Mouse (Mus musculus): ENCODE results near the gene Cic.
A peak's percentile ranks its signal among the peaks of the same experiment; 100 is the strongest.

Gene Cic

DNA sequence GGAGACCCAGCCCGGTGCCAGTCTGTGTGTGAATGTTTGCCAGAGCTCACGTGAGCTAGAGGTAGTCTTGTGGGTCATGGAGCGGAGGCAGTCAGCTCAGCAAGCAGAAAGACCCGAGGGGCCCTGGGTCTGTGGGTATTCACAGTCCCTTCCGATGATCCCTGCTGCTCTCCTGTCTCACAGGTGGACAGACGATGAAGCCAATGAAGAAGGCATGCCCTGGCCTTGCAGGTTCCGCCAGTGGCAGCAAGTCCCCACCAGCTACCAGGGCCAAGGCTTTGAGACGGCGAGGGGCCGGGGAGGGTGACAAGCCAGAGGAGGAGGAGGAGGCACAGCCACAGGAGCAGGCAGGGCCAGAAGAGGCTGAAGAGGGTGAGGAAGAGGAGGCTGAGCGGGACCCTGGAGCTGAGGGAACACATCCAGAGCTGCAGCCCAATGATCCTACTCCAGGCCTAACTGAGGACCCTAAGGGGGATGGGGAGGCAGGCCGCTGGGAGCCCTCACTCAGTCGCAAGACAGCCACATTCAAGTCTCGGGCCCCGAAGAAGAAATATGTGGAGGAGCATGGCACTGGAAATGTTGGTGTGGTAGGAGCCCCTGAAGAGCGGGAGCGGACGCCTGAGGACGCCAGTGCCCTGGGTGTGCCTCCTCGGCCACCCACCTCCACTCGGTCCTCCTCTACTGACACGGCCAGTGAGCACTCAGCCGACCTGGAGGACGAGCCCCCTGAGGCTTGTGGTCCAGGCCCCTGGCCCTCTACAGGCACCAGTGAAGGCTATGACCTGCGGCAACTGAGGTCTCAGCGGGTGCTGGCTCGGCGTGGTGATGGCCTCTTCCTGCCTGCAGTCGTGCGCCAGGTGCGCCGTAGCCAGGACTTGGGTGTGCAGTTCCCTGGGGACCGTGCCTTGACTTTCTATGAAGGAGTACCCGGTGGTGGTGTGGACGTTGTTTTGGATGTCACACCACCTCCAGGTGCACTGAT is 3.4 kb downstream of the Cic start:
- DNase-seq, result no peak

DNA sequence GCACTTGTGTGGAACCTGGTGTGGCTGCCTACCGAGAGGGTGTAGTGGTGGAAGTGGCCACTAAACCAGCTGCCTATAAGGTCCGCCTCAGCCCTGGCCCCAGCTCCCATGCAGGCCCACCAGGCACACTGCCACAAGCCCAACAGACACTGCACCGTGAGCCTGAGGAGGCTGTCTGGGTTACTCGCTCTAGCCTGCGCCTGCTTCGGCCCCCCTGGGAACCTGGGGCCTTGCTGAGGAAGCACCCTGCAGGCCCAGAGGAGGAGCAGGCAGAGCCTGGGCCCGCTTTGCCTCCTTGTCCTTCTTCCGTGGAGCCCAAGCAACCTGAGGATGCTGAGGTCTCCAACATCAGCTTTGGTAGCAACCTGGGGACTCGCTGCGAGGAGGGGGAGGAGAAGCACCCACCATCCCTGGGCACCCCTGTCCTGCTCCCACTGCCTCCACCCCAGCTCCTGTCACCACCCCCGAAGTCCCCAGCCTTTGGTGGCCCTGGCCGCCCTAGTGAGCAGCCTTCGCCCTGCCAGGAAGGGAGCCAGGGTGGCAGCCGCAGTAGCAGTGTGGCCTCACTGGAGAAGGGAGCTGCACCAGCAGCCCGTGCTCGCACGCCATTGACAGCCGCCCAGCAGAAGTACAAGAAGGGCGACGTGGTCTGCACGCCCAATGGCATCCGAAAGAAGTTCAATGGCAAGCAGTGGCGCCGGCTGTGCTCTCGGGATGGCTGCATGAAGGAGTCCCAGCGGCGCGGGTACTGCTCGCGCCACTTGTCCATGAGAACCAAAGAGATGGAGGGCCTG is 4.3 kb downstream of the Cic start:
- no peak for DNase-seq

DNA sequence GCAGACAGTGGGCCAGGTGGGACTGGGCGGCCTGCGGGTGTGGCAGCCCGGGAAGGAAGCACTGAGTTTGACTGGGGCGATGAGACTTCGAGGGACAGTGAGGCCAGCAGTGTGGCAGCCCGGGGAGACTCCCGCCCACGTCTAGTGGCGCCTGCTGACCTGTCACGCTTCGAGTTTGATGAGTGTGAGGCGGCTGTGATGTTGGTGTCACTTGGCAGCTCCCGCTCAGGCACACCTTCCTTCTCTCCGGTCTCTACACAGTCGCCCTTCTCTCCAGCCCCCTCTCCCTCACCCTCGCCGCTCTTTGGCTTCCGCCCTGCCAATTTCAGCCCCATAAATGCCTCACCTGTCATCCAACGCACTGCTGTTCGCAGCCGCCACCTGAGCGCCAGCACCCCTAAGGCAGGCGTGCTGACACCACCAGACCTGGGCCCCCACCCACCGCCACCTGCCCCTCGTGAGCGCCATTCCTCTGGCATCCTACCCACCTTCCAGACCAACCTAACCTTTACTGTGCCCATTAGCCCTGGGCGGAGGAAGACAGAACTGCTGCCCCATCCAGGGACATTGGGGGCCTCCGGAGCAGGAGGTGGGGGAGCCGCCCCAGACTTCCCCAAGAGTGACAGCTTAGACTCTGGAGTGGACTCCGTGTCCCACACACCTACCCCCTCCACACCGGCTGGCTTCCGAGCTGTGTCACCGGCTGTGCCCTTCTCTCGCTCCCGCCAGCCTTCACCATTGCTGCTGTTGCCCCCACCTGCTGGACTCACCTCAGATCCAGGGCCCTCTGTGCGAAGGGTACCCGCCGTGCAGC is 5.1 kb downstream of the Cic start:
- no peak for DNase-seq

- DNase-seq, result no peak
Observed at GRCm38 (mm10) chr7:25273259-25274241, 6.0 kb downstream of the Cic start.

DNA sequence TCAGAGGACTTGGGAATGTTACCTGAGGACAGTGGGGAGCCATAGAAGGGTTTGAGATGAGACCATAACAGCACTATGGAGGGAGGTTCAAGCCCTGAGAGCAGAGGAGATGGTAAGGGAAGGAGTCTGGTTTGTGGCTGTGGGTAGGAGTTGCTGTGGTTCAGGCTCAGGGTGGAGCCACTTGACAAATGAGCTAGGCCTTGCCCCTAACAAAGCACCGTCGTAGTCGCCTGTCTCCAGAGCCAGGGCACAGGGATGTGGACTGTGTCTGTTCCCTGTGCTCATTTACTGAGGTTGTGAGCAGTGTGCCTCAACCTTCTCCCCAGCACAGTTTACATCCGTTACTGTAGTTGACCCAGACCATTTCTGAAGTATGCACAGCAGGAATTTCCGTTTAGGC is 7.1 kb downstream of the Cic start:
- no peak for DNase-seq

- no peak for DNase-seq
Observed at GRCm38 (mm10) chr7:25274996-25275395, 7.5 kb downstream of the Cic start.

DNA sequence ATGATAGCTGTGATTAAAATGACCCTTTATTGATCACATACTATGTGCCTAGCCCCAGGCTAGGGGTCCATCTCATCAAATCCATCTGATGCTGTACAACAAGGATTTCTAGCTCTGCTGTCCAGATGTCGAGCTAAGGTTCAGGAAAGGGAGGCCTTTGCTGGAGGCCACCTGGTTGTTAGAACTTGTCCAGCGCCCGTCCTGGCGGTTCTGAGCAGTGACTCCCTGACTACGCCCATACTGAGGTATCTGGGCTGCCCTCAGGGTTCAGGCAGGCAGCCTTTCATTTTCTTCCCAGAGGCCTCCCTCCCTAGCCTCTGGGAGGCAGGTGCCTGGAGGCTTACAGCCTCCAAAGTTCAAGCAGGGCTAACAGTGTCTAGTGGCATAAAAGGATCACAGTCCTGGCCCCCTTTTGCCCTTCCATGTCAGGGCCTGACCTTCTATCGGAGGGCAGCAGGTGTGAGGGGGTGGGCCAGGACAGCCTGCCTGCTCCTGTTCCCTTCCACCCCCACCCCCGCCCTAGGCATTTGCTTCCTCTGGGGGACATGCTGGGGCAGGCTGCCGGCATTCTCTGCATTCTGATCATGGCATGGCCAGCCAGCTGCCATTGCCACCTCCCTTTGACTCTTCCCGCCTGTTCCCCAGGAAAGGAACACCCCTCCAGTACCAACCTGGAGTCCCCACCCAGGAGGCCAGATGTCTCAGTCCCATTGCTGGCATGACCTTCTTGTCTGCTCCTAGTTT is 8.2 kb downstream of the Cic start:
- DNase-seq, result no peak

DNA sequence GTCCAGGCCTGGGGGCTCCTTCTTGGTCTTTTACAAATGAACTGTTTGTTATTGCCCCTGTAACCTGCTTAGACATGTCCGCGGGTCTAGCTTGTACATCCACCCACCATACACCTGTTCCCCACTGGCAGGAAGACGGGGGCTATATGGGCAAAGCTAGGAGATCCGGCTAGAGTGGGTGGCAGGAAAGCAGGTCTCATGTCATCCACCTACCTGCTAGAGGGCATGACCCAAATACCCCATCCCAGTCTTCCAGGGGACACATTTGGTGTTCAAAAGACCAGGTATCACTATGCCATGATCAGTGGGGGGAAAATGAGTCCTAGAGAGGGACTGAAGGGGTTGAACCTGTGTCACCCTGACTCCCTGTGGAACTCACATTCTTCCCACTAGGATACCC is 9.9 kb downstream of the Cic start:
- no peak for DNase-seq

GRCm38 (mm10) chr7:25277998-25278340 is 10.5 kb downstream of the Cic start:
- DNase-seq, result no peak

DNA sequence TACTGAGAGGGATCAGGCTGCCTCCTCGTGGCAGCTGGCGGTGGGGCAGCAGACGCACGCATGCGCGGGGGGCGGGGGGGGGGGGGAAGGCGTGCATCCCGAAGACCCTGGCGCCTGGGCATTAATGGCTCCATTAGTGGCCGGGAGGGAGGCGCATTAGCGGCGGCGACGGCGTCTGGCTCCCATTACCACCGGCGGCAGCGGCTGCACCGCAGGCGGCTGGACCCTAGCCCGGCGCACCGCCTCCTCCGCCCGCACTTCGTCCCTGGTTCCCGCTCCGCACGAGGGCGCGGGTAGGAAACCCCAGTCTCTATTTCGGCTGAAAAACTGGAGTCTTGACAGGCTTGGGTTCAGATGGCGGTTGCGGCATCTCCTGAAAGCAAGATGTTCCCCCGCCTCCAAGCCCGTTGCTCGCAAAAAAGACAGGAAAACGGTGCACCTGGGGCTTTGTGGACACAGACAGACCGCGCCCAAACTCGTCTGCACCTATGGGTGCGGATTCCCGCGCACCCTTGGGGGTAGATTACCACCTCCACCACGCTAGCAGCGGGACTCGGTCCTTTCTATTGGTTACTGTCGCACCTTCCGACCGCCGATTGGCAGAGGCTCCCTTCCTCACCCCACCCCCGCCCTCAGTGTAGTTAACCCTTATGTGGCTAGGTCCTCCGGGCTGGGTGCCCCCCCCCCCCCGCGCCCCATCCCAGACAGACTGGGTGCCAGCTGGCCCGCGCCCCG is 11.0 kb downstream of the Cic start:
- DNase-seq, result peak; percentile 81 to 86

DNA sequence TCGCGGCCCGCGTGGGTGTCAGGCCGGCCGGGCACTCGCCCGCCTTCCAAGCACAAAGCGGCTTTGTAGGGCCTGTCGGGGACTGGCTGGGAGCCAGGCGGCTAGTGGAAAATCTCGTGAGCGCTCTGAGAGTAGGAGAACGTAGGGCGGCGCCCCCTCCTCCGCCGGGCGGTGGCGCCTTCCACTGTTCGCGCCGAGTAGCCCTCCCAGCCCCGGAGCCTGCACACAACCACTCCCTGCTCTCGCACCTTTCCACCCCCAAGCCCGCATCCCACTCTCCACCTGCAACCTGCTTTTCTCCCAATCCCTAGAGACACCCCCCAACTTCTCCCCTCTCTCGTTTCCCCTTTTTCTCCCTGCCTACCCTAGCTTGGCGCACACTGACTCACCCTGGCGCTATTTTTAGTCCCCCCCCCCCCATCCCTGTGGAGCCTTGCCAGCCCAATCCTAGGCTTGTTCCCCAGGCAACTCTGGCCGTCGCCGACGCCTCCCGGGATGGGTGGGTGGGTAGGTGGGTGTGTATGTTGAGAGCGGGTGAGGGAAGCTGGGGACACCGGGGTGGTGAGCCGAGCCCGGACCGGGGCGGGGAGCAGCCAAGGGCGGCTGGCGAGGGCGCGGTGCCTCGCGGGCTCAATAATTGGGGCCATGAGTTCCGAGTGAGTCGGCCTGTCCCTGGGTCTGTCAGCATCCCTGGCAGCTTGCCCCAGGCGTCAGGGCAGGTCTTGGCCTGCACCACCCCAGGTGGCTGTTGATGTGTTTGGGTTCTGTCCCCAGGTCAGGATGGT is 11.8 kb downstream of the Cic start:
- peak; percentile 86 to 88 for DNase-seq

- DNase-seq, result peak; percentile 57 to 61
Observed at GRCm38 (mm10) chr7:25279861-25280791, 12.6 kb downstream of the Cic start.

DNA sequence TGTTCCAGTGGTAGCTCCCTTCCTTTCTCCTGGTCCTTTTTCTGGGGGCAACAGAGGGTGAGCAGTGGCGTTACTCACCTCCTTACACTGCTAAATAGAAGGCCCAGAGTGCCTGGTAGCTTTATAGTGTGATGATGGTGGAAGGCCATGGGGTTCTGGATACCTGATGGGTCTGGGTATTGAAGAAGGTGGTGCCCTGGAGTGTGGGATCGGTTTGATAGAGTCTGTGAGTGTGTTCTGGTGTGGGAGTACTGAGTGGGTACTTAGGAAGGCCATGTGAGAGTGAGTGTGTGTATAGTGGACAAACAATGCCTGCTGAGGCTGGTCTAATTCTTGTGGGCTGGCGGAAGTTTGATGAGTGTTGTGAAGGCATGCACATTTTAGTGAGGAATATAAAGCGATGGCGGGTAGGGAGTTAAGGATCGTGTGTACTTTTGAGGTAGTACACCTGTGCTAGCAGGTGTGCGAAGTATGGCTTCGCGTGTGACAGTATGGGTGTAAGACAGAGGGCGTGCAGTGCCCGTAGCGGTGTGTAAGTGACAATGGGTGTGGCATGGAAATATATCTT is 13.7 kb downstream of the Cic start:
- DNase-seq, result no peak

DNA sequence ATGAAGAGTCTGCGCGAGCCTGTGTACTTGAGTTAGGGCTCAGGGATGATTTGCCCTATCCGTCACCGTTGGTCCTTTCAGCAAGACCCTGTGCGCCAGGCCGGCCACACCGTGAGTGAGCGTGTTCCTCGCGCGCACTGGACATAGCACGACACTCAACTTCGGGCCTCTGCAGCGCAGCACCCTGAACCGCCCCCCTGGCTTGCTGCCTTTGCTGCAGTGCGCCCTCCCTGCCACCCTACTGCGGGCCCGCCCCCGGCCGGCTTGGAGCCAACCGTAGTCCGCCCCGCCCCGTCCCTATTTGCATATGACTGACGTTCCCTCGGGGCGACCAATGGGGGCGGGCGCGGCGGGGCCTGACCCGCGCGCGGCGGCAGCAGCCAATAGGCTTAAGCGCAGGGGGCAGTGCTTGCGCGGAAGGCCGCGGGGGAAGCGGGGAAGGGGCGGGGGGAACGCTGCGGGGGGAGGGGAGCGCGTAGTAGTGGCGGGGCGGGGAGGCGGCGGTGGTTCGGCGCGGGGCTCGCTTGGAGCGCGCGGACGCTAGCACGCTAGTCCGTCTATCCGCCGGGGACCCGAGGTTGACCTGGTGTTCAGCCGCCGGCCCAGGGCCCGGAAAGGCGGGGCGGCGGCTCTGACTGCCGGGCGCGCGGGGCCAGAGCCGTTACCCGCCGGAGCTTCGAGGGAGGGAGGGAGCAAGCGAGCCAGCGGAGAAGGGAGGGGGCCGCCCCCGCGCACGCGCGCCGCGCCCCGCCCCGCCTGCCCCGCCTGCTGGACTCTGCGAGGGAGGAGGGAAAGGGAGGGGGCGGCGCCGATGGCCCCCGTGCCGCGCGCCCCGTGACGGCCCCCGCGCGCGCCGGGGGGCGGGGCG is 14.5 kb downstream of the Cic start:
- DNase-seq, result peak; percentile 97 to 98

GRCm38 (mm10) chr7:25282731-25283211 is 15.3 kb downstream of the Cic start:
- DNase-seq, result peak in 1 of 2 experiments; percentile 47

DNA sequence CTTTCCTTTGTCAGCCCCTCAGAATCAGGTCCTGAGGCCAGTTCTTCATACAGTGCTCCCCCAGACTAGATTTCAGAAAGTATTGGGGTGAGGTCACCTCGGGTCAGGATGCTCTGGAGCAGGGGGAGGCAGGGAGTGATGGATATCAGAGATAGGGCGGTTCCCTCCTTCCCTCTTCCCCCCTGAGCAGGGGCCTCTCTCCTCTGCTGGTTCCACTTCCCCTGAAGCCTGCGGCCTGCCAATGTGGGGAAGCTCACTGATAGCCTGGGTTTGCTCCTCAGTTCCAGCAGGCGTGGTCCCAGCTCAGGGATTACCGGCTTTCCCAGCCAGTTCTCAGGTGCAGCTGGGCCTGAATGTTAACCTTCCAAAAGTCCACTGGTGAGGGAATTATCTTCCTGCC is 16.1 kb downstream of the Cic start:
- DNase-seq, result no peak

DNA sequence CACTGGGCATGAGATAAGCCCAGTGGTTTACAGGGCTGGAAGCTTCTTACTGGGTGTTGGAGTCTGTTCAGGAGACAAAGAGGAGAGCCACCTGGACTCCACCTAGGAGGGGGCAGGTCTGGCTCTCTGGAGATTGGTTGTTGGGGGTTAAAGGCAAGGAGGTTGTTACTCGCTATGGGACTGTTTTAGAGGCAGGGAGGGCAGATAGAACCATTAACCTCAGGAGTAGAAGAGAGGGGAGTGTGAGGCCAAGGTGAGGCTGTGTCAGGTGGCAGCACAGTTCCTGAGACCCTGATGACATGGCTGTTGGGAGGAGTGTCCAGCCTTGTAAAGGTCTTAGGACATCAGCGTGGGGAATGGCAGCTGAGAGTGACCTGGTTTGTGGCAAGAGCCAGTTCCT is 16.7 kb downstream of the Cic start:
- no peak for DNase-seq

Data from kidney, adult 8-10 months (tissue).